Mouse (Mus musculus): ENCODE measurements around the gene Cdc42ep5.

GRCm38 (mm10) chr7:4132998-4133397 is 31.7 kb downstream of the Cdc42ep5 start:
- TF ChIP-seq CTCF (IDR thresholded peaks at IDR 0.05; ENCODE audit: borderline replicate concordance, insufficient read depth, low read depth, low read length) = no peak
- TF ChIP-seq POLR2A (IDR thresholded peaks at IDR 0.05; ENCODE audit: borderline replicate concordance, insufficient read depth, low read length) = no peak

Measured in cerebellum, adult 2 months (tissue).